Mouse (Mus musculus) urinary bladder, adult 2 months (tissue): ENCODE data around the gene Wfdc6b. TPM values are rescaled to one million over a fixed set of nuclear protein-coding genes. Genes with fewer than 3 reads are reported as not detected.
"Not testable (repeated sequence)": the region's sequence is repeated elsewhere in the genome, so short reads cannot be mapped to it uniquely, and the experiment has no call there.

Source experiments
- DNase-seq: peaks from one replicate; pipeline ENCODE4 v3.0.0; 2022; ENCODE audit warnings: low spot score
- polyA plus RNA-seq: library from polyadenylated mRNA; depleted of rRNA; stranded (reverse); fragments of >200 nt; gene quantifications from 2 replicates; pipeline ENCODE4 v1.2.3, GENCODE M21; 2012; rRNA removed

Wfdc6b gene
- polyA plus RNA-seq: not detected in 2 replicates

- DNase-seq: not testable (repeated sequence)
These were observed at the start of gene Wfdc6b, which contains the start of gene Wfdc8 for GRCm38 (mm10) chr2:164613471-164613870. Gene Wfdc6b (plus strand): TSS chr2:164613522. Gene Wfdc8 (minus strand): TSS chr2:164613626.

GRCm38 (mm10) chr2:164564346-164564745 is 49.0 kb upstream of the Wfdc6b start:
- DNase-seq: no peak

DNA sequence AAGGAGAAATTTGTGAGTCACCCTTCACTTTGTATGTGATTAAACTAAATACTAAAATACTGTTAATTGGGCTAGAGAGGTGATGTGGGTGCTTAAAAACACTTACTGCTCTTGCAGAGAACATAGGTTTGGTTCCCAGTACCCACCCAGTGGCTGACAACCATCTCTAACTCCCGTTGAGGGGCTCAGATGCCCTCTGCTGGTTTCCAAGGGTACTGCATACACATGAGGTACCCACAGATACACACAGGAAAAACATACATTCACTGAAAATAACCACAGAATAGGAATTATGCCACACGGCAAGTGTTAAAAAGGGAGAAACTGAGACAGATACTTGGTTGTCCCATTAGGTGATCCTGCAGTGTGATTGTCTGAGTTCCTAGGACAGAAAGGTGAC is 46.3 kb upstream of the Wfdc6b start:
- no peak for DNase-seq

- DNase-seq: no peak
These were observed 45.9 kb upstream of the Wfdc6b start for GRCm38 (mm10) chr2:164567460-164567859.

DNA sequence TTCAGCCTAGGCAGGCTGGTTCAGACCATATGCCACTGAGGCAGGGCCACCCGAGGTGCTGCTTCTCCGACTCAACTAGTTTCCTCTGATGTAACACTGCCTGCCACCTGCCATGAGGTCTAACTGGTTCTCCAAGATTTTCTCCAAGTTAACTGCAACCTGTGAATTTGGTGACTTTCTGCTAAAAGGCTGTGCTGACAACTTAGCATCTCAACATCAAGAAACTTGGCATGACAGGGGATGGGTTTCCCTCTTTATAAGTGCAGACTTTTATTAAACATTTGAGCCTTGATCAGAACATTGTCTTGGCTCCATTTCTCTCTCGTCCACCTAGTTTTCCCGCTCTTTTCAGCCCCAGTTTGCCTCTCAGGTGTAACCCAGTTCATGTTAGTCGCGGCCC is 40.0 kb upstream of the Wfdc6b start, which contains the start of gene Spint3:
Gene Spint3 (minus strand): TSS at position 101 of the 400 bp plus-strand sequence.
- DNase-seq: not testable (repeated sequence)

DNA sequence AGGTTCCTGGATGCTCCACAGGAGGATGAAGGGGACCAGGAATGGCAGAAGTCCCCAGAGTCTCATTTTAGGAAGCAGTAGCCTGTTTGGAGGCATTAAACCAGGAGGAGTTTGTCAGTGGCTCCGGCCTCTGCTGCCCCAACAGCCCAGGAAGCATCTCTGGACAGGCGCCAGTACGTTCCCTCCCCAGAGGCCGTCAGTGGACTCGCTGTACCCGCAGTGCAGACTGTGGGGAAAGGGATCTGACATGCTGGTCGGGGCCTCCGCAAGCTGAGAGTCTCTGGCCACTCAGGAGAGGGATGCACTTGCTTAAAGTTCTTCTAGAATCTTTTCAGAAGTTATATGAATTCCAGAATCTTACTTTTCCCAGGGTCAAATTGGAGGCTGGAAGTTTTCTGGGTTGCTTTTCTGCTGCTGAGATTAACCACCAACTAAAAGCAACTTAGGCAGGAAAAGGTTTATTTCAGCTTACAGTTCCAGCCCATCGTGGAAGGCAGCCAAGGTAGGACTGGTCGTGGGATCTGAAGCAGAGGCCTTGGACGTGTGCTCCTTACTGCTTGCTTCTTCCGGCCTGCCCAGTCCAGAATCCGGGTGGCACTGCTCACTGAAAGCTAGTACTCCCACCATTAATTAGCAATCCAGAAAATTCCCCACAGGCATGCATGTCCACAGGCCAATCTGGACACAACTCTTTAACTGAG is 28.1 kb upstream of the Wfdc6b start, which contains the start of gene Wfdc6a:
Gene Wfdc6a (minus strand): TSS at position 423 of the 701 bp plus-strand sequence.
- not testable (repeated sequence) for DNase-seq

DNA sequence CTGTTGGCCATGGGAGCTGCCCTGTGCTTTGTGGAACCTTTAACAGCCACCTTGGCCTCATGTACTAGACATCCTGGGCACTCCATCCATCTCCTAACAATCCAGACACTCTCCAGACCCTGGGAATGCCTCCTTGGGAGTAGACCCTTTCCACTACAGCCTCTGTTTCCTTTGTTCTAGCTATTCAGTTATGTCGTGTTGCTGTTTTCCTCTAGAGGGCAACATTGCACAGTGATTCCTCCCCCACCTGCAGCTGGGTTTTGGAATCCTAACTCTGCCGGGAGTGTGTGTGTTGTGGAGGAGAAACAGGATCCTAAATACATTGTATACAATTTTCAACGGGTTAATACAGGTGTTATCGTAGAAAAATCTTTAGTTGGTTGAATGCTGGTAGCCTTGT is 21.3 kb upstream of the Wfdc6b start:
- DNase-seq: no peak

DNA sequence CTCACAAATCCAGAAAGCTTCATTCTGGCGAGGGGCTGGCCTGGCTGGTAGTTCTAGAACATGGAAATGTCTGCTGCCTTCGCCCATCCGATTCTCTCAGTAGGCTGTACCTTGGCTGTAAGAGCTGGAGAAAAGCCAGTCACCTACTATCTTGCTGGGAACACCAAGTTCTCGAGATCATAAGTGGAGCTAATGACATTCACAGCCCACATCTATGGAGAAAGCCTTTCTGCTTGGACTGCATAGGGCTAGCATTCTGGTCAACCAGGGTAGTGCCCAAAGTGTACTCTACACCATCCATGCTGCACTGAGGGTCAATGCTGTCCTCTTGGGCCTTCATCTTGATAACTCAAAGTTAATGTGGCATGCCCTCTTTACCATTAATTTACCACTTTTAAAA is 19.8 kb upstream of the Wfdc6b start, which contains the start of gene Eppin:
Gene Eppin (minus strand): TSS at position 101 of the 400 bp plus-strand sequence.
- DNase-seq: no peak

DNA sequence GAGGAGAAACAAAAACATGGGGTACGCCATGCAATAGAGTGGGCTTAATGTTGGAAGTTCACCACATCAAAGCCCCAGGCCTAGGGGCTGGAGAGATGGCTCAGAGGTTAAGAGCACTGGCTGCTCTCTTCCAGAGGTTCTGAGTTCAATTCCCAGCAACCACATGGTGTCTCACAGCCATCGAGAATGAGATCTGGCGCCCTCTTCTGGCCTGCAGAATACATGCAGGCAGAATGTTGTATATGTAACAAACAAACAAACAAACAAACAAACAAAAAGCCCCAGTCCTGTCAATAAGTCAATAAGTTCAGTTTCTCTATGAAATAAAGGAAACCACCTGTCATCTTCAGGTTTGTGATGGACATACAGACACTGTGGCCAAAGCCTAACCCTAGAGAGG is 13.1 kb upstream of the Wfdc6b start:
- DNase-seq: no peak

GRCm38 (mm10) chr2:164603482-164603881 is 9.8 kb upstream of the Wfdc6b start:
- DNase-seq: no peak

- DNase-seq: no peak
These were observed 8.9 kb upstream of the Wfdc6b start for GRCm38 (mm10) chr2:164604411-164604810.

DNA sequence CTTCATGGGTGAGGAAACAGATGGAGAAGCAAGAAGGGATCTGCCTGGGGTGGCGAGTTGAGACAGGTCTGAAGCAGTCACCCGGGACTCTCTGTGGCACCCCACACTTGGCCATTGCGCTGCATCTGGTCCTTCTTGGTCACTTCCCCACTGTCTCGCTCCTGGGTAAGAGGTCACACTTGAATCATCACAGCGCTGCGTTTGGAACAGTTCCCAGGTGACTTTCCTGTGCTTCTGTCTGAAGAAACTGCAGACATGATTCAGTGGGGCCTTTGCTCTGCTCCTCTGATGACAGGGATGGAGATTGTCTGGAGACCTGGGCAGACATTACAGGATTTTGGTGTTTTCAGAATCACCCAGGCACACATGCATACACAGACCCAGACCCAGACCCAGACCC is 4.5 kb upstream of the Wfdc6b start:
- no peak for DNase-seq

- no peak for DNase-seq
These were observed 2.1 kb downstream of the Wfdc6b start for GRCm38 (mm10) chr2:164615386-164615785.

GRCm38 (mm10) chr2:164619050-164619449 is 5.7 kb downstream of the Wfdc6b start:
- no peak for DNase-seq

DNA sequence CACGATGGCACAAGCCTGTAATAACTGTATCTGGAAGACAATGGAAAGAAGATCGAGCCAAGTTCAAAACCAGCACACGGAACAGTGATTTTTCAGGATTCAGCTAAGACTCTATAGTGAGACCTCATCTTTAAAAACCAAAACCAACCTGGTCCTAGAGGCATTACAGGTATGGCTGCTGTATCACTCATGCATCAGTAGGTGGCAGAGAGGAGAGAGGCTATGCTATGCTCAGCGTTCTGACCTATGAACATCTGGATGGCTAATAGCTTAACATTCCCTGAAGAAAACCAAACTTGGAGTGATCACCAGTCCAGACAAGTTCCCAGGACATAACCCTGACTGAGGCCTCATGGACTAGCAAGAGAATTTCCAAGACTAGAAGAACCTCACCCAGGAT is 8.5 kb downstream of the Wfdc6b start:
- DNase-seq: no peak

- DNase-seq: no peak
These were observed 21.9 kb downstream of the Wfdc6b start for GRCm38 (mm10) chr2:164635266-164635665.

- DNase-seq: no peak
These were observed 25.4 kb downstream of the Wfdc6b start, which contains the start of gene Wfdc16 for GRCm38 (mm10) chr2:164638696-164639095. Gene Wfdc16 (minus strand): TSS chr2:164638796.

- no peak for DNase-seq
These were observed 27.8 kb downstream of the Wfdc6b start for GRCm38 (mm10) chr2:164641129-164641528.

GRCm38 (mm10) chr2:164641881-164642673 is 28.8 kb downstream of the Wfdc6b start:
- DNase-seq: no peak

DNA sequence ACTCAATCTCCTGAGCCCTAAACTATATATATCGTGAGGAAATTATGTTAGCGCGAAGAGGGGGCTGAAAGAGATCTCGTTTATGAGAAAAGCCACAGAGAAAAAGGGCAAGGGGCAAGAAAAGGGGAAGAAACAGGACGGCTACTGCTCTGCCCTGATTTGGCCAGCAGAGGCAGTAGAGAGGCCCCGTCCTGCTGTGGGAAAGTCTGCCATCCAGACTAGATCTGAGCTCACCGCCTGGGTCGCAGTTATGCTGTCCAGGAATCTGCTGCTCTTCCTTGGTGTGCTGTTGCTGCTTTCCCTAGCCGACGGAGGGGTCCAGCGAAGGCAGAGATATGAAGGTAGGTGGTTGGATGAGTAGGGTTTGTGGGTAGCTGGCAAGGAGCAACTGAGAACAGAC is 42.5 kb downstream of the Wfdc6b start, which contains the start of gene Wfdc10:
Gene Wfdc10 (plus strand): TSS at position 189 of the 400 bp plus-strand sequence.
- DNase-seq: no peak

- DNase-seq: no peak
These were observed 43.2 kb downstream of the Wfdc6b start, which contains the start of gene Wfdc9 for GRCm38 (mm10) chr2:164656483-164656882. Gene Wfdc9 (minus strand): TSS chr2:164656583.

- no peak for DNase-seq
These were observed 51.5 kb downstream of the Wfdc6b start for GRCm38 (mm10) chr2:164664851-164665250.
